ENCODE assay signal across 9 mouse cellular contexts in the genomic region with DNA sequence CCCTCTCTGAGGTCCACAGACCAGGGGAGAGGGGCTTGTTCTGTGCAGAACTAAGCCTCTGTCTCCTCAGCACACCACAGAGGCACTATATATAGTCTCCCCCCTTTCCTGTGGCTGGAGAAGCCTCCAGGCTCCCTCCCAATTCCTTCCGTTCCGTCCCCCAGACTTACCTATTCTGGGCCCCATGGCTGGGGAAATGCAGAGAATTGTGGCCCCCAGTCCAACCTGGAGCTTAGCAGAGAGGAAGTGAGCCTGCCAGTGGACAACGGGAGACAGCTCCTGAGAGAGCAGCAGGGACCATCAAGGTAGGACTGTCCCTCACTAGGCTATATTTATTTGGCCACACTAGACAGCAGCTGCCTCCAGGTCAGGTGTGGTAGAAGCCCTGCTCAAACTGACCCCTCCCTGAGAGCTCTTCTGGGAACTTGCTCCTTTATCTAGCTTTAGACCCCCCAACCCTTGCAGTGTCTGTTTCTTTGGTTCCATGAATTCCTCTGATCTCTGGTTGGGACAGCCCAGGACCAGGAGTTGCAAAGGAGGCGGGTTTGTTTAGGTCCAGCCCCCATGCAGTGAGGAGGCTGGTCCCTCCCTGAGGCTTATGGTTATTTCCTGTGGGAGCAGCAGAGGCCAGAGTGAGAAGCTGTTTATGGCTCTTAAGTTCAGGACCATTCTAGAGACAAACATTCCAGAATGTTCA. TPM values are rescaled to one million over a fixed set of nuclear protein-coding genes. Genes with fewer than 3 reads are reported as not detected.
DNase-seq lines count a peak whose midpoint lies in the region; ATAC-seq lines count a peak whose summit lies in the region.
"Had no signal": no experiment of that assay in that cellular context is flagged by ENCODE, and none has a peak within 500 bp of the region (broad histone marks: within the 10 kb centered on the region; RNA-seq: fewer than 3 reads in every experiment).

No protein-coding gene starts in this region.

- no peaks in the 10 kb centered on the region for H3K9me3 ChIP-seq in megakaryocyte, embryonic 14.5 days
- H3K9me3 ChIP-seq in kidney, embryonic 15.5 days (replicated peaks): no peaks in the 10 kb centered on the region
- no peaks in the 10 kb centered on the region for H3K9me3 ChIP-seq in neural tube, embryonic 13.5 days

- DNase-seq in heart, adult 9 months (ENCODE audit: low spot score in 2 of 2): peak; percentile 83 to 85
- DNase-seq in frontal cortex, postnatal 14 days (ENCODE audit: low spot score in 2 of 2): no peak
- no peak for DNase-seq in cerebellum, postnatal 10 days

- H3K4me3 ChIP-seq in megakaryocyte, embryonic 14.5 days (replicated peaks): peak overlapping the region; percentile 86
- peak overlapping the region; percentile 4; the same call in 1 of the 2 replicates for H3K4me3 ChIP-seq in kidney, embryonic 15.5 days (replicated peaks)
- 0 out of 2 replicates have a peak overlapping the region, but pooled peaks have one; percentile 1 for H3K4me3 ChIP-seq in neural tube, embryonic 13.5 days

- no peaks in the 10 kb centered on the region for H3K36me3 ChIP-seq in megakaryocyte, embryonic 14.5 days (replicated peaks; ENCODE audit: low read length)
- no peaks in the 10 kb centered on the region for H3K36me3 ChIP-seq in kidney, embryonic 15.5 days
- no peaks in the 10 kb centered on the region for H3K36me3 ChIP-seq in neural tube, embryonic 13.5 days

- peaks cover 89% of the 10 kb centered on the region for H3K4me1 ChIP-seq in megakaryocyte, embryonic 14.5 days
- H3K4me1 ChIP-seq in kidney, embryonic 15.5 days: peaks cover 30% of the 10 kb centered on the region
- no peaks in the 10 kb centered on the region; the same call in 1 of the 2 replicates for H3K4me1 ChIP-seq in neural tube, embryonic 13.5 days (replicated peaks)

- H3K27me3 ChIP-seq in megakaryocyte, embryonic 14.5 days (replicated peaks): peaks cover 31% of the 10 kb centered on the region
- H3K27me3 ChIP-seq in kidney, embryonic 15.5 days: no peaks in the 10 kb centered on the region
- H3K27me3 ChIP-seq in neural tube, embryonic 13.5 days: no peaks in the 10 kb centered on the region

- H3K9ac ChIP-seq in kidney, embryonic 15.5 days: no peak overlapping the region
- H3K9ac ChIP-seq in neural tube, embryonic 13.5 days: no peak overlapping the region

- WGBS in kidney, embryonic 15.5 days: 49% methylated on average over 4 of the region's 4 CpGs
- 55% methylated on average over 4 of the region's 4 CpGs for WGBS in neural tube, embryonic 13.5 days

- H3K27ac ChIP-seq in kidney, embryonic 15.5 days: peak overlapping the region; percentile 79
- peak overlapping the region; percentile 62 for H3K27ac ChIP-seq in neural tube, embryonic 13.5 days (replicated peaks)

- peak overlapping the region; percentile 27 for H3K4me2 ChIP-seq in kidney, embryonic 15.5 days
- H3K4me2 ChIP-seq in neural tube, embryonic 13.5 days: peak overlapping the region; percentile 28

- ATAC-seq in megakaryocyte, adult 5-6 weeks (ENCODE audit: poor library complexity, severe bottlenecking): no peak
- peak; percentile 70; the same call in 1 of the 2 replicates for ATAC-seq in kidney, embryonic 15.5 days (replicated peaks; ENCODE audit: low FRiP score)
- ATAC-seq in neural tube, embryonic 13.5 days (ENCODE audit: low read depth): no peak
- ATAC-seq in granulocyte monocyte progenitor cell, adult 5-6 weeks (replicated peaks; ENCODE audit: poor library complexity, severe bottlenecking): no peak

RNA-seq across cellular contexts. Expression of a gene that starts 4.7 kb away (rescaled TPM):
- polyA plus RNA-seq in megakaryocyte, embryonic 14.5 days (2012; ENCODE audit: insufficient read depth, low replicate concordance): 4.3 TPM in 1 of 2 replicates, not detected in the other
- 0.16 TPM in 1 of 2 replicates, not detected in the other for total RNA-seq in megakaryocyte, adult 5-6 weeks (2015)
- 0.11 and 1.5 TPM in 2 replicates for total RNA-seq in megakaryocyte, adult 5-6 weeks (2017)
- 2.4 and 2.8 TPM in 2 replicates for polyA plus RNA-seq in kidney, embryonic 15.5 days (2015; fragmentation: Nextera tagmentation; extraction: Ambion mirVana)
- polyA plus RNA-seq in neural tube, embryonic 13.5 days (2015; fragmentation: Nextera tagmentation; extraction: Ambion mirVana): 5.0 and 5.2 TPM in 2 replicates
- not detected in 2 replicates for total RNA-seq in granulocyte monocyte progenitor cell, adult 5-6 weeks (2014; fragmentation: Nextera tagmentation)
- total RNA-seq in granulocyte monocyte progenitor cell, adult 5-6 weeks (2017): 0.13 TPM in 1 of 2 replicates, not detected in the other

RNA-seq across cellular contexts. Expression of a gene that starts 23.6 kb away (rescaled TPM):
- not detected in 2 replicates for polyA plus RNA-seq in megakaryocyte, embryonic 14.5 days (2012; ENCODE audit: insufficient read depth, low replicate concordance)
- not detected in 2 replicates for total RNA-seq in megakaryocyte, adult 5-6 weeks (2015)
- total RNA-seq in megakaryocyte, adult 5-6 weeks (2017): not detected in 2 replicates
- polyA plus RNA-seq in kidney, embryonic 15.5 days (2015; fragmentation: Nextera tagmentation; extraction: Ambion mirVana): not detected in 2 replicates
- polyA plus RNA-seq in neural tube, embryonic 13.5 days (2015; fragmentation: Nextera tagmentation; extraction: Ambion mirVana): not detected in 2 replicates
- total RNA-seq in granulocyte monocyte progenitor cell, adult 5-6 weeks (2014; fragmentation: Nextera tagmentation): not detected in 2 replicates
- not detected in 2 replicates for total RNA-seq in granulocyte monocyte progenitor cell, adult 5-6 weeks (2017)
- polyA plus RNA-seq: large intestine, adult 2 months had no signal

RNA-seq across cellular contexts. Expression of a gene that starts 56.8 kb away (rescaled TPM):
- polyA plus RNA-seq in megakaryocyte, embryonic 14.5 days (2012; ENCODE audit: insufficient read depth, low replicate concordance): not detected in 2 replicates
- total RNA-seq in megakaryocyte, adult 5-6 weeks (2015): not detected in 2 replicates
- total RNA-seq in megakaryocyte, adult 5-6 weeks (2017): not detected in 2 replicates
- not detected in 2 replicates for polyA plus RNA-seq in kidney, embryonic 15.5 days (2015; fragmentation: Nextera tagmentation; extraction: Ambion mirVana)
- not detected in 2 replicates for polyA plus RNA-seq in neural tube, embryonic 13.5 days (2015; fragmentation: Nextera tagmentation; extraction: Ambion mirVana)
- total RNA-seq in granulocyte monocyte progenitor cell, adult 5-6 weeks (2014; fragmentation: Nextera tagmentation): not detected in 2 replicates
- not detected in 2 replicates for total RNA-seq in granulocyte monocyte progenitor cell, adult 5-6 weeks (2017)
- polyA plus RNA-seq: large intestine, adult 2 months had no signal

Comparison
In these comparisons a context has a peak if more than half of its experiments do, and no peak if none do; other contexts are left out.
1. H3K4me3 ChIP-seq: peak in every context shown above with its lines; median percentile 86 in megakaryocyte, embryonic 14.5 days; 4 in kidney, embryonic 15.5 days; 1 in neural tube, embryonic 13.5 days.
2. DNase-seq: peak in heart, adult 9 months (2 of 2); none in frontal cortex, postnatal 14 days (0 of 2) and cerebellum, postnatal 10 days (0 of 2).